10 mouse cellular contexts compared by ENCODE assay signal in genomic region chr12:86360696-86361631, GRCm38 (mm10). TPM values are rescaled to one million over a fixed set of nuclear protein-coding genes. Genes with fewer than 3 reads are reported as not detected.
A peak's percentile ranks its signal among the peaks of the same experiment; 100 is the strongest.
DNase-seq lines count a peak whose midpoint lies in the region; ATAC-seq lines count a peak whose summit lies in the region.
"Had no signal": no experiment of that assay in that cellular context is flagged by ENCODE, and none has a peak within 500 bp of the region (broad histone marks: within the 10 kb centered on the region; RNA-seq: fewer than 3 reads in every experiment).

TSS of gene Esrrb (plus strand) at chr12:86361117.

- 39% methylated on average over 22 of the region's 22 CpGs for WGBS in kidney, embryonic 15.5 days
- 32% methylated on average over 22 of the region's 22 CpGs for WGBS in forebrain, embryonic 14.5 days
- 29% methylated on average over 22 of the region's 22 CpGs for WGBS in midbrain, embryonic 12.5 days

- no peak for ATAC-seq in kidney, embryonic 15.5 days (replicated peaks; ENCODE audit: low FRiP score)
- no peak for ATAC-seq in forebrain, embryonic 14.5 days
- peak; percentile 67 for ATAC-seq in midbrain, embryonic 12.5 days (ENCODE audit: low FRiP score, low read depth)
- no peak for ATAC-seq in megakaryocyte progenitor cell, adult 5-6 weeks (replicated peaks; ENCODE audit: poor library complexity)

- no peaks in the 10 kb centered on the region for H3K36me3 ChIP-seq in kidney, embryonic 15.5 days
- H3K36me3 ChIP-seq in forebrain, embryonic 14.5 days (ENCODE audit: control insufficient read depth, insufficient read depth, low read length): no peaks in the 10 kb centered on the region
- no peaks in the 10 kb centered on the region for H3K36me3 ChIP-seq in midbrain, embryonic 12.5 days

- H3K9me3 ChIP-seq in kidney, embryonic 15.5 days (replicated peaks): no peaks in the 10 kb centered on the region
- H3K9me3 ChIP-seq in forebrain, embryonic 14.5 days (replicated peaks; ENCODE audit: control insufficient read depth, low read length): no peaks in the 10 kb centered on the region
- H3K9me3 ChIP-seq in midbrain, embryonic 12.5 days: no peaks in the 10 kb centered on the region

- no peak within 1 kb of the TSS for H3K9ac ChIP-seq in kidney, embryonic 15.5 days
- H3K9ac ChIP-seq in forebrain, embryonic 14.5 days (ENCODE audit: low read length): no peak within 1 kb of the TSS
- H3K9ac ChIP-seq in midbrain, embryonic 12.5 days (replicated peaks): no peak within 1 kb of the TSS; the same call in 1 of the 2 replicates
- H3K9ac ChIP-seq: liver, embryonic 14.5 days had no signal

- peaks cover 18% of the 10 kb centered on the region; the same call in 1 of the 2 replicates for H3K4me1 ChIP-seq in kidney, embryonic 15.5 days
- H3K4me1 ChIP-seq in forebrain, embryonic 14.5 days (ENCODE audit: control insufficient read depth, insufficient read depth, low read length): peaks cover 26% of the 10 kb centered on the region
- H3K4me1 ChIP-seq in midbrain, embryonic 12.5 days: peaks cover 40% of the 10 kb centered on the region

- no peak within 1 kb of the TSS for H3K4me2 ChIP-seq in kidney, embryonic 15.5 days
- H3K4me2 ChIP-seq in forebrain, embryonic 14.5 days (ENCODE audit: low read length): no peak within 1 kb of the TSS
- no peak within 1 kb of the TSS for H3K4me2 ChIP-seq in midbrain, embryonic 12.5 days (replicated peaks)

- DNase-seq in kidney, adult 8-10 months: peak; percentile 18 to 23
- peak; percentile 19 for DNase-seq in forebrain, embryonic 14.5 days (ENCODE audit: low spot score)
- DNase-seq in heart, postnatal 4 days: peak; percentile 80
- DNase-seq in cerebellum, adult 9-11 months: no peak
- no peak for DNase-seq in thymus, postnatal 10 days (ENCODE audit: low spot score in 2 of 2)
- DNase-seq: adrenal gland, postnatal 10 days had no signal

- H3K27me3 ChIP-seq in kidney, embryonic 15.5 days: peaks cover 33% of the 10 kb centered on the region
- H3K27me3 ChIP-seq in forebrain, embryonic 14.5 days (replicated peaks; ENCODE audit: control insufficient read depth, insufficient read depth, low read length): no peaks in the 10 kb centered on the region
- H3K27me3 ChIP-seq in midbrain, embryonic 12.5 days: peaks cover 30% of the 10 kb centered on the region

- H3K4me3 ChIP-seq in kidney, embryonic 15.5 days (replicated peaks): no peak within 1 kb of the TSS
- H3K4me3 ChIP-seq in forebrain, embryonic 14.5 days (ENCODE audit: low read depth, low read length): no peak within 1 kb of the TSS
- no peak within 1 kb of the TSS for H3K4me3 ChIP-seq in midbrain, embryonic 12.5 days

- no peak within 1 kb of the TSS for H3K27ac ChIP-seq in kidney, embryonic 15.5 days
- no peak within 1 kb of the TSS for H3K27ac ChIP-seq in forebrain, embryonic 14.5 days (ENCODE audit: low read depth, low read length)
- H3K27ac ChIP-seq in midbrain, embryonic 12.5 days (replicated peaks): no peak within 1 kb of the TSS
- H3K27ac ChIP-seq: liver, embryonic 14.5 days had no signal

RNA-seq across cellular contexts. Expression of gene Esrrb, which starts in this region (rescaled TPM):
- polyA plus RNA-seq in kidney, embryonic 15.5 days (2015; fragmentation: Nextera tagmentation; extraction: Ambion mirVana): 0.37 and 0.53 TPM in 2 replicates
- polyA plus RNA-seq in forebrain, embryonic 14.5 days (2014; fragmentation: Nextera tagmentation; extraction: Ambion mirVana): 0.32 and 0.43 TPM in 2 replicates
- total RNA-seq in heart, postnatal 4 days (2021): 10 to 100 TPM; 12.7 to 15.0 TPM
- polyA plus RNA-seq in midbrain, embryonic 12.5 days (2016; fragmentation: Nextera tagmentation; extraction: Ambion mirVana): 1.8 TPM in 2 replicates
- total RNA-seq in megakaryocyte progenitor cell, adult 5-6 weeks (2015): not detected in 2 replicates
- total RNA-seq in megakaryocyte progenitor cell, adult 5-6 weeks (2017): not detected in 2 replicates

Comparison
In these comparisons a context has a peak if more than half of its experiments do, and no peak if none do; other contexts are left out.
1. RNA of gene Esrrb (total RNA-seq): 12.7 to 15.0 TPM in heart, postnatal 4 days; not detected in megakaryocyte progenitor cell, adult 5-6 weeks; every median in the first group is over 10 times any median in the second.
2. Peak in DNase-seq in forebrain, embryonic 14.5 days; RNA of the gene not detected or under 1 TPM.
3. DNase-seq: peak in kidney, adult 8-10 months (2 of 2) and heart, postnatal 4 days (single experiment); none in cerebellum, adult 9-11 months (single experiment) and thymus, postnatal 10 days (0 of 2).